Mouse (Mus musculus) kidney, embryonic 15.5 days (tissue): ENCODE results near the gene Uba6. TPM values are rescaled to one million over a fixed set of nuclear protein-coding genes. Genes with fewer than 3 reads are reported as not detected.

Source experiments
- ATAC-seq: fragments of 200-750 bp; cut with Nextera tagmentation; replicated peaks from 2 replicates; pipeline ENCODE4 v1.8.0; 2017; ENCODE audit warnings: moderate TSS enrichment; ENCODE audit not compliant: low FRiP score
- H3K27ac ChIP-seq: fragments of 300-500 bp; sonication (generic); 2 replicates; pipeline ENCODE4 v1.5.1; 2015; ENCODE audit warnings: mild to moderate bottlenecking, inconsistent platforms
- H3K27me3 ChIP-seq: fragments of 300-500 bp; sonication (generic); 2 replicates; pipeline ENCODE4 v1.6.1; 2015; ENCODE audit warnings: inconsistent platforms
- H3K36me3 ChIP-seq: fragments of 300-500 bp; sonication (generic); 2 replicates; pipeline ENCODE4 v1.6.1; 2015; ENCODE audit warnings: inconsistent platforms
- H3K4me1 ChIP-seq: fragments of 300-500 bp; sonication (generic); 2 replicates; pipeline ENCODE4 v1.6.1; 2015; ENCODE audit warnings: inconsistent platforms
- H3K4me2 ChIP-seq: fragments of 300-500 bp; sonication (generic); 2 replicates; pipeline ENCODE4 v1.6.1; 2015; ENCODE audit warnings: moderate library complexity, mild to moderate bottlenecking, inconsistent platforms
- H3K4me3 ChIP-seq: fragments of 300-500 bp; sonication (generic); replicated peaks from 2 replicates; pipeline ENCODE4 v1.5.1; 2015; ENCODE audit warnings: mild to moderate bottlenecking, inconsistent platforms
- H3K9ac ChIP-seq: fragments of 300-500 bp; sonication (generic); 2 replicates; pipeline ENCODE4 v1.6.1; 2015; ENCODE audit warnings: mild to moderate bottlenecking, inconsistent platforms
- H3K9me3 ChIP-seq: fragments of 300-500 bp; sonication (generic); replicated peaks from 2 replicates; pipeline ENCODE4 v1.6.1; 2016; ENCODE audit warnings: inconsistent platforms
- WGBS: fragments of 180-500 bp; shearing (Covaris S2); methylation state at CpG from one replicate; pipeline ENCODE4 v1.1.7; 2015; ENCODE audit warnings: mixed read lengths; 5-methylcytosine and 5-hydroxymethylcytosine counted together
- polyA plus RNA-seq: library from polyadenylated mRNA; unstranded; fragments of >200 nt; fragmentation: Nextera tagmentation; extraction: Ambion mirVana; gene quantifications from 2 replicates; pipeline ENCODE4 v1.2.1, GENCODE M21; 2015

Gene Uba6
- 12.8 and 14.0 TPM in 2 replicates for polyA plus RNA-seq

GRCm38 (mm10) chr5:86172449-86173161 is at the start of gene Uba6:
Uba6 (minus strand) TSS chr5:86172803.
- Histone ChIP-seq H3K27me3 (no peaks in the 10 kb centered on the region), H3K9me3 (no peaks in the 10 kb centered on the region), H3K27ac (peak within 1 kb of the TSS; percentile 98), H3K4me3 (peak within 1 kb of the TSS; percentile 91), H3K4me1 (peaks cover 6% of the 10 kb centered on the region; the same call in 1 of the 2 replicates), H3K4me2 (peak within 1 kb of the TSS; percentile 78), H3K9ac (peak within 1 kb of the TSS; percentile 87), H3K36me3 (peaks cover 8% of the 10 kb centered on the region)
- WGBS, result under 1% methylated on average over 66 of the region's 67 CpGs
- ATAC-seq, result peak; percentile 99

GRCm38 (mm10) chr5:86197801-86198200 is 25.2 kb upstream of the Uba6 start, which contains the start of gene Gnrhr:
Gnrhr (minus strand) TSS chr5:86197901.
- no peak within 1 kb of the TSS for H3K9ac ChIP-seq
- no peaks in the 10 kb centered on the region for H3K9me3 ChIP-seq
- WGBS, result 85% methylated on average over 10 of the region's 10 CpGs
- H3K4me3 ChIP-seq, result no peak within 1 kb of the TSS
- no peak within 1 kb of the TSS for H3K27ac ChIP-seq
- H3K4me2 ChIP-seq, result no peak within 1 kb of the TSS
- no peaks in the 10 kb centered on the region for H3K4me1 ChIP-seq
- H3K27me3 ChIP-seq, result no peaks in the 10 kb centered on the region
- no peaks in the 10 kb centered on the region for H3K36me3 ChIP-seq
- no peak for ATAC-seq

GRCm38 (mm10) chr5:86191356-86191755 is 18.8 kb upstream of the Uba6 start:
- no peak for ATAC-seq
- H3K4me1 ChIP-seq, result no peaks in the 10 kb centered on the region
- H3K9me3 ChIP-seq, result no peaks in the 10 kb centered on the region
- no peak overlapping the region for H3K4me2 ChIP-seq
- H3K9ac ChIP-seq, result no peak overlapping the region
- H3K27ac ChIP-seq, result no peak overlapping the region
- no peak overlapping the region for H3K4me3 ChIP-seq
- 13% methylated on average over 4 of the region's 4 CpGs for WGBS
- no peaks in the 10 kb centered on the region for H3K27me3 ChIP-seq
- H3K36me3 ChIP-seq, result no peaks in the 10 kb centered on the region

DNA sequence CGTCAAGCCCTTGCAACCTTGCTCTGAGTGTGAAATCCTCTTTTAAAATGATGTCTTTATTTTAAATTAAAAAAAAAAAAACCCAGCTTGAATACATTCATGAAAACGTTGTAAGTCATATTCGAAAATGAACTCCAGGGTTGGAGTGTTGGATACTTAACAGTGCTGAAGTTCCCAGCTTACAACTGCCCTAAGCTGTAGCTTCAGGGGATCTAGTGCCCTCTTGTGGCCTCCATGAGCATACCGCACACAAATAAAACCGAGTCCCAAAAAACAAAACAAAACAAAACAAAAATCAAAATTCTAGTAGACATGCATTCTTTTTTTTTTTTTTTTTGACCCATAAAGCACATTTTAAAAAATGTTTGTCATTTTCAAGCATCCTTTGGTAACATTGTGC is 18.2 kb upstream of the Uba6 start:
- no peaks in the 10 kb centered on the region for H3K27me3 ChIP-seq
- no peak overlapping the region for H3K9ac ChIP-seq
- ATAC-seq, result no peak
- H3K9me3 ChIP-seq, result no peaks in the 10 kb centered on the region
- H3K4me1 ChIP-seq, result no peaks in the 10 kb centered on the region
- no peak overlapping the region for H3K27ac ChIP-seq
- no peak overlapping the region for H3K4me3 ChIP-seq
- WGBS, result 26% methylated on average over 5 of the region's 5 CpGs
- no peaks in the 10 kb centered on the region for H3K36me3 ChIP-seq
- H3K4me2 ChIP-seq, result no peak overlapping the region

- Histone ChIP-seq H3K27me3 (no peaks in the 10 kb centered on the region), H3K4me1 (no peaks in the 10 kb centered on the region), H3K9me3 (no peaks in the 10 kb centered on the region), H3K36me3 (no peaks in the 10 kb centered on the region), H3K27ac (no peak overlapping the region), H3K9ac (no peak overlapping the region), H3K4me3 (no peak overlapping the region), H3K4me2 (no peak overlapping the region)
- 51% methylated on average over 15 of the region's 15 CpGs for WGBS
- ATAC-seq, result no peak
Observed at GRCm38 (mm10) chr5:86190290-86190689, 17.7 kb upstream of the Uba6 start.

DNA sequence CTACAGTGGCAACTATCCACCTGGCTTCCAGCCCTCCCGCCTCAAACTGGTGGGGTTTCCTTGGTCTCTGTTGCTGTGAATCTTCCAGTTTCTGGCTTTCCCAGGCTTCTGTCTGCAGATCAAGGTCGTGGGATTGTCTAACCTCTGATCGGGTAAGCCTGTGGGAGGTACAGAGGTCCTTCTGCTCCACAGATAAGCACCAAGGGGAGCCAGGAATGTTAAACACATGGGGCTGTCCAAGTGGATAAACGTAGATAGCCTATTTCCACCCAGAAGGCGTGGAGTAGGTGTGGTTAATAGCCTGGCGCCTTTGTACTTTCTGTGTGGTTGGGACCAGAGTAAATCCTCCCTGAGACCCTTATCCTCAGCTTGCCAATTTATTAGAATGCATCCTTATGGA is 14.8 kb upstream of the Uba6 start:
- no peak for ATAC-seq
- H3K4me1 ChIP-seq, result no peaks in the 10 kb centered on the region
- WGBS, result 79% methylated on average over 6 of the region's 6 CpGs
- H3K4me3 ChIP-seq, result no peak overlapping the region
- H3K9me3 ChIP-seq, result no peaks in the 10 kb centered on the region
- H3K27me3 ChIP-seq, result no peaks in the 10 kb centered on the region
- no peak overlapping the region for H3K9ac ChIP-seq
- no peak overlapping the region for H3K27ac ChIP-seq
- H3K36me3 ChIP-seq, result no peaks in the 10 kb centered on the region
- H3K4me2 ChIP-seq, result no peak overlapping the region

GRCm38 (mm10) chr5:86173778-86174177 is 1.2 kb upstream of the Uba6 start:
- Histone ChIP-seq H3K27me3 (no peaks in the 10 kb centered on the region), H3K4me1 (peaks cover 6% of the 10 kb centered on the region; the same call in 1 of the 2 replicates), H3K36me3 (peaks cover 2% of the 10 kb centered on the region; the same call in 1 of the 2 replicates), H3K4me3 (no peak overlapping the region), H3K4me2 (no peak overlapping the region), H3K9me3 (no peaks in the 10 kb centered on the region), H3K27ac (no peak overlapping the region), H3K9ac (no peak overlapping the region)
- ATAC-seq, result no peak
- 47% methylated on average over 2 of the region's 2 CpGs for WGBS

GRCm38 (mm10) chr5:86172088-86172448 is 535 bp downstream of the Uba6 start:
- ATAC-seq, result no peak
- 1% methylated on average over 15 of the region's 15 CpGs for WGBS

DNA sequence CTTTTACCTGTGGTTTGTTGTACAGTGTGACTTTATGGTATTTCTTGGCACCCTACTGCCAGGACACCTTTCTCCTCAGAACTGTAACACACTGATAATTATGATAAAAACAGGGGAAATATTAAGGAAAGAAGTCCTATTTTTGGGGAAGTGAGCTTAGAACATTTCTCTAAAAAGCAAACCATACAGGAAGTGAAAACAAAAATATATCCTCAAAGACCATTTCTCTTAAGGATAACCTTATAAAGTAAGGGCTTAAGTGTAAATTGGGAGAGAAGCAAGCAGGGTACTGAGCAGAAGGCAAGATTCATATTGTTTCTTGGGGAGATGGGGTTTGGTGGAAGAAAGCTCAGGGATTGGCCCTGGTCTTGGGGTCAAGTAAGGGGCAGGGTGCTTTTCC is 42.8 kb downstream of the Uba6 start:
- H3K36me3 ChIP-seq, result peaks cover 39% of the 10 kb centered on the region

More at GRCm38 (mm10) chr5:86172088-86172448, 535 bp downstream of the Uba6 start:
- Histone ChIP-seq H3K36me3 (peaks cover 8% of the 10 kb centered on the region), H3K4me1 (peaks cover 6% of the 10 kb centered on the region; the same call in 1 of the 2 replicates), H3K27me3 (no peaks in the 10 kb centered on the region), H3K4me2 (peak overlapping the region; percentile 78), H3K27ac (peak overlapping the region; percentile 98), H3K9me3 (no peaks in the 10 kb centered on the region), H3K9ac (peak overlapping the region; percentile 87), H3K4me3 (peak overlapping the region; percentile 91)

GRCm38 (mm10) chr5:86128749-86129148 is 43.9 kb downstream of the Uba6 start:
- H3K27me3 ChIP-seq, result no peaks in the 10 kb centered on the region
- peaks cover 38% of the 10 kb centered on the region for H3K36me3 ChIP-seq
- H3K9me3 ChIP-seq, result no peaks in the 10 kb centered on the region
- H3K4me2 ChIP-seq, result no peak overlapping the region
- no peak for ATAC-seq
- H3K4me1 ChIP-seq, result no peaks in the 10 kb centered on the region
- H3K9ac ChIP-seq, result no peak overlapping the region
- 94% methylated on average over 1 of the region's 1 CpGs for WGBS
- no peak overlapping the region for H3K4me3 ChIP-seq
- no peak overlapping the region for H3K27ac ChIP-seq

More for the DNA sequence above, 42.8 kb downstream of the Uba6 start:
- Histone ChIP-seq H3K9me3 (no peaks in the 10 kb centered on the region), H3K4me2 (no peak overlapping the region), H3K9ac (no peak overlapping the region), H3K27me3 (no peaks in the 10 kb centered on the region), H3K4me3 (no peak overlapping the region), H3K27ac (no peak overlapping the region), H3K4me1 (no peaks in the 10 kb centered on the region)
- ATAC-seq, result no peak

GRCm38 (mm10) chr5:86118457-86119094 is 54.0 kb downstream of the Uba6 start:
- H3K27ac ChIP-seq, result no peak overlapping the region
- H3K27me3 ChIP-seq, result no peaks in the 10 kb centered on the region
- H3K9ac ChIP-seq, result no peak overlapping the region
- no peaks in the 10 kb centered on the region for H3K4me1 ChIP-seq
- H3K4me2 ChIP-seq, result no peak overlapping the region
- ATAC-seq, result no peak
- peaks cover 34% of the 10 kb centered on the region for H3K36me3 ChIP-seq
- 90% methylated on average over 9 of the region's 9 CpGs for whole genome bisulfite sequencing
- no peak overlapping the region for H3K4me3 ChIP-seq
- no peaks in the 10 kb centered on the region for H3K9me3 ChIP-seq

DNA sequence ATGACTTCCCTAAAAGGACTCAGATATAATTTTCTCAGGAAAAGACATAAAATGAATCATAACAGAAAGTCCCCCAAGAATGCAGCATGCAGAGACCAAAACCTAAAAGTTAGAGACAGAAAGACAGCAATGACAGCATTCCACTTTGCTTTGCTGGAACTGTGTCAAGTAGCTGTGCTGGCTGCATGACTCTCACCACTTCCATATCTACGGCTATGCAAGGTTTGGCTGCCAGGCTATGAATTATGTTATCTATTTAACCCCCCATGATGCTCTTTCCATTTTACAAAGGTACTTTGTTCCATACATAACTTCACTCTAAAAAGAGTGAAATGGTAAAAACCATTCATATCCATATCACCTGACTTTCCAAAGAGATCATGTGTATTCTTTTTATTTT is 58.6 kb downstream of the Uba6 start:
- no peaks in the 10 kb centered on the region for H3K27me3 ChIP-seq
- no peak overlapping the region for H3K9ac ChIP-seq
- no peaks in the 10 kb centered on the region for H3K4me1 ChIP-seq
- H3K27ac ChIP-seq, result no peak overlapping the region
- peaks cover 39% of the 10 kb centered on the region for H3K36me3 ChIP-seq
- ATAC-seq, result no peak
- no peak overlapping the region for H3K4me2 ChIP-seq
- H3K4me3 ChIP-seq, result no peak overlapping the region
- 76% methylated on average over 1 of the region's 1 CpGs for WGBS
- no peaks in the 10 kb centered on the region for H3K9me3 ChIP-seq
